Mouse (Mus musculus) forebrain, embryonic 15.5 days (tissue): ENCODE data around the gene Vmn1r61. TPM values are rescaled to one million over a fixed set of nuclear protein-coding genes. Genes with fewer than 3 reads are reported as not detected.

ENCODE experiments used
- ATAC-seq: fragments of 200-750 bp; cut with Nextera tagmentation; replicated peaks from 2 replicates; pipeline ENCODE4 v1.8.0; 2017; ENCODE audit warnings: mild to moderate bottlenecking, moderate TSS enrichment, moderate library complexity
- H3K27ac ChIP-seq: fragments of 300-500 bp; sonication (generic); replicated peaks from 2 replicates; pipeline ENCODE4 v1.5.1; 2015; ENCODE audit warnings: mild to moderate bottlenecking, inconsistent platforms
- H3K27me3 ChIP-seq: fragments of 300-500 bp; sonication (generic); 2 replicates; pipeline ENCODE4 v1.6.1; 2015; ENCODE audit warnings: inconsistent platforms
- H3K36me3 ChIP-seq: fragments of 300-500 bp; sonication (generic); 2 replicates; pipeline ENCODE4 v1.6.1; 2015; ENCODE audit warnings: mild to moderate bottlenecking, inconsistent platforms
- H3K4me1 ChIP-seq: fragments of 300-500 bp; sonication (generic); 2 replicates; pipeline ENCODE4 v1.6.1; 2015; ENCODE audit warnings: inconsistent platforms
- H3K4me2 ChIP-seq: fragments of 300-500 bp; sonication (generic); replicated peaks from 2 replicates; pipeline ENCODE4 v1.6.1; 2015; ENCODE audit warnings: mild to moderate bottlenecking, inconsistent platforms
- H3K4me3 ChIP-seq: fragments of 300-500 bp; sonication (generic); 2 replicates; pipeline ENCODE4 v1.5.1; 2015; ENCODE audit warnings: mild to moderate bottlenecking, inconsistent platforms
- H3K9ac ChIP-seq: fragments of 300-500 bp; sonication (generic); replicated peaks from 2 replicates; pipeline ENCODE4 v1.6.1; 2015; ENCODE audit warnings: mild to moderate bottlenecking, inconsistent platforms
- H3K9me3 ChIP-seq: fragments of 300-500 bp; sonication (generic); 2 replicates; pipeline ENCODE4 v1.6.1; 2016; ENCODE audit warnings: inconsistent platforms
- polyA plus RNA-seq: library from polyadenylated mRNA; unstranded; fragments of >200 nt; fragmentation: Nextera tagmentation; extraction: Ambion mirVana; gene quantifications from 2 replicates; pipeline ENCODE4 v1.2.1, GENCODE M21; 2015

The Vmn1r61 gene
- polyA plus RNA-seq, result not detected in 2 replicates

GRCm38 (mm10) chr7:5613195-5613594 is at the start of gene Vmn1r61:
Vmn1r61 (minus strand) TSS chr7:5613295.
- Histone ChIP-seq H3K27ac (no peak within 1 kb of the TSS), H3K4me2 (no peak within 1 kb of the TSS), H3K27me3 (no peaks in the 10 kb centered on the region), H3K9ac (no peak within 1 kb of the TSS), H3K9me3 (peaks cover 24% of the 10 kb centered on the region), H3K36me3 (no peaks in the 10 kb centered on the region), H3K4me1 (no peaks in the 10 kb centered on the region), H3K4me3 (no peak within 1 kb of the TSS)
- no peak for ATAC-seq

Other genes with a start within 250 kb of the Vmn1r61 start
- gene Vmn1r58, start 199.9 kb downstream of the Vmn1r61 start, polyA plus RNA-seq, result not detected in 2 replicates
- not detected in 2 replicates for gene Vmn1r59, start 156.5 kb downstream of the Vmn1r61 start, polyA plus RNA-seq
- gene Vmn2r28, start 119.3 kb downstream of the Vmn1r61 start, polyA plus RNA-seq, result not detected in 2 replicates
- gene Vmn1r60, start 66.0 kb downstream of the Vmn1r61 start, polyA plus RNA-seq, result not detected in 2 replicates
- not detected in 2 replicates for gene Vmn1r62, start 60.3 kb upstream of the Vmn1r61 start, polyA plus RNA-seq
- gene Vmn1r63, start 192.2 kb upstream of the Vmn1r61 start, polyA plus RNA-seq, result not detected in 2 replicates